Mouse (Mus musculus): ENCODE results near the gene Slc16a4. TPM values are rescaled to one million over a fixed set of nuclear protein-coding genes. Genes with fewer than 3 reads are reported as not detected.
A peak's percentile ranks its signal among the peaks of the same experiment; 100 is the strongest.

Slc16a4 gene
- polyA plus RNA-seq, 1 experiment from 2014 or later, result 6.5 TPM

- 61% methylated on average over 7 of the region's 7 CpGs for WGBS
- Histone ChIP-seq H3K9ac (ENCODE audit: low read depth, low read length) (no peak overlapping the region), H3K4me3 (ENCODE audit: low read depth, low read length) (no peak overlapping the region), H3K4me2 (ENCODE audit: low read depth, low read length) (no peak overlapping the region), H3K36me3 (ENCODE audit: control insufficient read depth, insufficient read depth, low read length) (no peaks in the 10 kb centered on the region), H3K27ac (replicated peaks; ENCODE audit: low read depth, low read length) (no peak overlapping the region), H3K9me3 (ENCODE audit: control insufficient read depth, low read length) (no peaks in the 10 kb centered on the region), H3K27me3 (replicated peaks; ENCODE audit: control insufficient read depth, insufficient read depth, low read length) (no peaks in the 10 kb centered on the region), H3K4me1 (ENCODE audit: control insufficient read depth, insufficient read depth, low read length) (0 out of 2 replicates have a peak, but pooled peaks cover 6% of the 10 kb centered on the region)
- DNase-seq (ENCODE audit: low spot score) (no peak), ATAC-seq (ENCODE audit: low read depth) (no peak)
These were observed 34.3 kb upstream of the Slc16a4 start for GRCm38 (mm10) chr3:107256724-107257123.

- no peak overlapping the region for H3K27ac ChIP-seq (replicated peaks; ENCODE audit: low read depth, low read length)
- WGBS, result 54% methylated on average over 5 of the region's 5 CpGs
- no peak overlapping the region for H3K9ac ChIP-seq (ENCODE audit: low read depth, low read length)
- no peak overlapping the region for H3K4me3 ChIP-seq (ENCODE audit: low read depth, low read length)
- ATAC-seq (ENCODE audit: low read depth) (no peak), DNase-seq (ENCODE audit: low spot score) (no peak)
- no peaks in the 10 kb centered on the region for H3K27me3 ChIP-seq (replicated peaks; ENCODE audit: control insufficient read depth, insufficient read depth, low read length)
- H3K4me1 ChIP-seq (ENCODE audit: control insufficient read depth, insufficient read depth, low read length), result 0 out of 2 replicates have a peak, but pooled peaks cover 6% of the 10 kb centered on the region
- no peak overlapping the region for H3K4me2 ChIP-seq (ENCODE audit: low read depth, low read length)
- H3K9me3 ChIP-seq (ENCODE audit: control insufficient read depth, low read length), result no peaks in the 10 kb centered on the region
- H3K36me3 ChIP-seq (ENCODE audit: control insufficient read depth, insufficient read depth, low read length), result no peaks in the 10 kb centered on the region
These were observed 33.1 kb upstream of the Slc16a4 start for GRCm38 (mm10) chr3:107257924-107258323.

- H3K36me3 ChIP-seq (ENCODE audit: control insufficient read depth, insufficient read depth, low read length), result no peaks in the 10 kb centered on the region
- H3K4me3 ChIP-seq (ENCODE audit: low read depth, low read length), result no peak overlapping the region
- H3K27ac ChIP-seq (replicated peaks; ENCODE audit: low read depth, low read length), result 0 out of 2 replicates have a peak overlapping the region, but pooled peaks have one; percentile 21
- H3K4me1 ChIP-seq (ENCODE audit: control insufficient read depth, insufficient read depth, low read length), result 0 out of 2 replicates have a peak, but pooled peaks cover 6% of the 10 kb centered on the region
- ATAC-seq (ENCODE audit: low read depth) (peak; percentile 62; the same call in 1 of the 2 replicates), DNase-seq (ENCODE audit: low spot score) (no peak)
- no peaks in the 10 kb centered on the region for H3K9me3 ChIP-seq (ENCODE audit: control insufficient read depth, low read length)
- no peak overlapping the region for H3K9ac ChIP-seq (ENCODE audit: low read depth, low read length)
- WGBS, result 36% methylated on average over 8 of the region's 8 CpGs
- H3K4me2 ChIP-seq (ENCODE audit: low read depth, low read length), result no peak overlapping the region
- no peaks in the 10 kb centered on the region for H3K27me3 ChIP-seq (replicated peaks; ENCODE audit: control insufficient read depth, insufficient read depth, low read length)
These were observed 29.8 kb upstream of the Slc16a4 start for GRCm38 (mm10) chr3:107260956-107261850.

GRCm38 (mm10) chr3:107261851-107262165, 29.2 kb upstream of the Slc16a4 start:
- peak; percentile 19; the same call in 1 of the 2 replicates for ATAC-seq (ENCODE audit: low read depth)
- Histone ChIP-seq H3K27me3 (replicated peaks; ENCODE audit: control insufficient read depth, insufficient read depth, low read length) (no peaks in the 10 kb centered on the region), H3K36me3 (ENCODE audit: control insufficient read depth, insufficient read depth, low read length) (no peaks in the 10 kb centered on the region), H3K4me3 (ENCODE audit: low read depth, low read length) (no peak overlapping the region), H3K27ac (replicated peaks; ENCODE audit: low read depth, low read length) (0 out of 2 replicates have a peak overlapping the region, but pooled peaks have one; percentile 21), H3K9ac (ENCODE audit: low read depth, low read length) (no peak overlapping the region), H3K9me3 (ENCODE audit: control insufficient read depth, low read length) (no peaks in the 10 kb centered on the region), H3K4me2 (ENCODE audit: low read depth, low read length) (no peak overlapping the region), H3K4me1 (ENCODE audit: control insufficient read depth, insufficient read depth, low read length) (0 out of 2 replicates have a peak, but pooled peaks cover 6% of the 10 kb centered on the region)
- 38% methylated on average over 7 of the region's 7 CpGs for WGBS
- DNase-seq (ENCODE audit: low spot score), result no peak

GRCm38 (mm10) chr3:107266814-107267345, 24.1 kb upstream of the Slc16a4 start:
- no peak for ATAC-seq (ENCODE audit: low read depth)
- WGBS, result 74% methylated on average over 2 of the region's 2 CpGs

GRCm38 (mm10) chr3:107272433-107272832, 18.6 kb upstream of the Slc16a4 start:
- no peak for ATAC-seq (ENCODE audit: low read depth)
- no peaks in the 10 kb centered on the region for H3K9me3 ChIP-seq (ENCODE audit: control insufficient read depth, low read length)
- DNase-seq (ENCODE audit: low spot score), result no peak
- no peak overlapping the region for H3K4me2 ChIP-seq (ENCODE audit: low read depth, low read length)
- no peak overlapping the region for H3K9ac ChIP-seq (ENCODE audit: low read depth, low read length)
- WGBS, result 84% methylated on average over 3 of the region's 3 CpGs
- no peaks in the 10 kb centered on the region for H3K4me1 ChIP-seq (ENCODE audit: control insufficient read depth, insufficient read depth, low read length)
- H3K27ac ChIP-seq (replicated peaks; ENCODE audit: low read depth, low read length), result no peak overlapping the region
- H3K4me3 ChIP-seq (ENCODE audit: low read depth, low read length), result no peak overlapping the region
- no peaks in the 10 kb centered on the region; the same call in 1 of the 2 replicates for H3K27me3 ChIP-seq (replicated peaks; ENCODE audit: control insufficient read depth, insufficient read depth, low read length)
- H3K36me3 ChIP-seq (ENCODE audit: control insufficient read depth, insufficient read depth, low read length), result no peaks in the 10 kb centered on the region

More at GRCm38 (mm10) chr3:107266814-107267345, 24.1 kb upstream of the Slc16a4 start:
- no peaks in the 10 kb centered on the region for H3K9me3 ChIP-seq (ENCODE audit: control insufficient read depth, low read length)
- H3K4me1 ChIP-seq (ENCODE audit: control insufficient read depth, insufficient read depth, low read length), result no peaks in the 10 kb centered on the region
- no peaks in the 10 kb centered on the region for H3K36me3 ChIP-seq (ENCODE audit: control insufficient read depth, insufficient read depth, low read length)
- H3K9ac ChIP-seq (ENCODE audit: low read depth, low read length), result no peak overlapping the region
- no peak overlapping the region for H3K4me3 ChIP-seq (ENCODE audit: low read depth, low read length)
- no peak overlapping the region for H3K4me2 ChIP-seq (ENCODE audit: low read depth, low read length)
- no peak for DNase-seq (ENCODE audit: low spot score)
- H3K27me3 ChIP-seq (replicated peaks; ENCODE audit: control insufficient read depth, insufficient read depth, low read length), result no peaks in the 10 kb centered on the region
- no peak overlapping the region for H3K27ac ChIP-seq (replicated peaks; ENCODE audit: low read depth, low read length)

- H3K4me1 ChIP-seq (ENCODE audit: control insufficient read depth, insufficient read depth, low read length), result no peaks in the 10 kb centered on the region
- H3K4me3 ChIP-seq (ENCODE audit: low read depth, low read length), result no peak overlapping the region
- H3K9me3 ChIP-seq (ENCODE audit: control insufficient read depth, low read length), result no peaks in the 10 kb centered on the region
- no peak overlapping the region for H3K27ac ChIP-seq (replicated peaks; ENCODE audit: low read depth, low read length)
- H3K4me2 ChIP-seq (ENCODE audit: low read depth, low read length), result no peak overlapping the region
- H3K9ac ChIP-seq (ENCODE audit: low read depth, low read length), result no peak overlapping the region
- peak; percentile 74 for DNase-seq (ENCODE audit: low spot score)
- ATAC-seq (ENCODE audit: low read depth), result 0 out of 2 replicates have a peak, but pooled peaks have one; percentile 62
- H3K27me3 ChIP-seq (replicated peaks; ENCODE audit: control insufficient read depth, insufficient read depth, low read length), result no peaks in the 10 kb centered on the region; the same call in 1 of the 2 replicates
- no peaks in the 10 kb centered on the region for H3K36me3 ChIP-seq (ENCODE audit: control insufficient read depth, insufficient read depth, low read length)
- 8% methylated on average over 3 of the region's 3 CpGs for WGBS
These were observed 17.2 kb upstream of the Slc16a4 start for GRCm38 (mm10) chr3:107273820-107274219.

- Histone ChIP-seq H3K4me1 (ENCODE audit: control insufficient read depth, insufficient read depth, low read length) (peaks cover 9% of the 10 kb centered on the region), H3K9me3 (ENCODE audit: control insufficient read depth, low read length) (no peaks in the 10 kb centered on the region), H3K9ac (ENCODE audit: low read depth, low read length) (no peak overlapping the region), H3K4me2 (ENCODE audit: low read depth, low read length) (no peak overlapping the region), H3K27ac (replicated peaks; ENCODE audit: low read depth, low read length) (no peak overlapping the region), H3K27me3 (replicated peaks; ENCODE audit: control insufficient read depth, insufficient read depth, low read length) (no peaks in the 10 kb centered on the region; the same call in 1 of the 2 replicates), H3K4me3 (ENCODE audit: low read depth, low read length) (no peak overlapping the region), H3K36me3 (ENCODE audit: control insufficient read depth, insufficient read depth, low read length) (no peaks in the 10 kb centered on the region)
- no peak for DNase-seq (ENCODE audit: low spot score)
- no peak for ATAC-seq (ENCODE audit: low read depth)
- 57% methylated on average over 5 of the region's 5 CpGs for WGBS
These were observed 15.7 kb upstream of the Slc16a4 start for GRCm38 (mm10) chr3:107275351-107275750.
